Mouse (Mus musculus) myocyte (in vitro differentiated cells): ENCODE data around the gene Ptprm.

Source experiments
- POLR2A ChIP-seq: IDR thresholded peaks from one replicate; pipeline ENCODE4 v1.6.1; 2011; ENCODE audit warnings: low read depth, mild to moderate bottlenecking, control low read depth, moderate library complexity; ENCODE audit not compliant: insufficient read length
- SRF ChIP-seq: IDR thresholded peaks from one replicate; pipeline ENCODE4 v1.6.1; 2011; ENCODE audit warnings: low read depth; ENCODE audit not compliant: control insufficient read depth, insufficient read length
- TCF12 ChIP-seq: IDR thresholded peaks from one replicate; pipeline ENCODE4 v1.6.1; 2011; ENCODE audit warnings: mild to moderate bottlenecking, control low read depth; ENCODE audit not compliant: poor library complexity, insufficient read depth, severe bottlenecking
- USF1 ChIP-seq: IDR thresholded peaks from one replicate; pipeline ENCODE4 v1.6.1; 2011; ENCODE audit warnings: low read depth, mild to moderate bottlenecking, control low read depth, moderate library complexity

GRCm38 (mm10) chr17:67123722-67124121 lies 230.5 kb downstream of the Ptprm start:
- no peak for TF ChIP-seq POLR2A
- no peak for TF ChIP-seq USF1
- no peak for TF ChIP-seq TCF12
- TF ChIP-seq SRF = no peak
